Mouse (Mus musculus) megakaryocyte progenitor cell, adult 5-6 weeks (primary cell): ENCODE data around the gene Slc8a1. TPM values are rescaled to one million over a fixed set of nuclear protein-coding genes. Genes with fewer than 3 reads are reported as not detected.
A peak's percentile ranks its signal among the peaks of the same experiment; 100 is the strongest.

Experiments used
- ATAC-seq: replicated peaks from 2 replicates; pipeline ENCODE4 v1.8.0; 2016; ENCODE audit warnings: mild to moderate bottlenecking, moderate TSS enrichment, inconsistent platforms; ENCODE audit not compliant: poor library complexity
- total RNA-seq, 2 experiments: library from RNA; stranded (forward) in 1 of 2; stranded (reverse) in 1 of 2; fragments of 157-497, 149-512 nt in 1 of 2; fragments of 200-1000 nt in 1 of 2; gene quantifications; 2 replicates each; pipeline versions ENCODE4 v1.2.3 to v1.2.4; 2015 to 2017

Gene Slc8a1
- total RNA-seq, 2 experiments from 2014 or later, result 4.8 to 5.8 TPM

DNA sequence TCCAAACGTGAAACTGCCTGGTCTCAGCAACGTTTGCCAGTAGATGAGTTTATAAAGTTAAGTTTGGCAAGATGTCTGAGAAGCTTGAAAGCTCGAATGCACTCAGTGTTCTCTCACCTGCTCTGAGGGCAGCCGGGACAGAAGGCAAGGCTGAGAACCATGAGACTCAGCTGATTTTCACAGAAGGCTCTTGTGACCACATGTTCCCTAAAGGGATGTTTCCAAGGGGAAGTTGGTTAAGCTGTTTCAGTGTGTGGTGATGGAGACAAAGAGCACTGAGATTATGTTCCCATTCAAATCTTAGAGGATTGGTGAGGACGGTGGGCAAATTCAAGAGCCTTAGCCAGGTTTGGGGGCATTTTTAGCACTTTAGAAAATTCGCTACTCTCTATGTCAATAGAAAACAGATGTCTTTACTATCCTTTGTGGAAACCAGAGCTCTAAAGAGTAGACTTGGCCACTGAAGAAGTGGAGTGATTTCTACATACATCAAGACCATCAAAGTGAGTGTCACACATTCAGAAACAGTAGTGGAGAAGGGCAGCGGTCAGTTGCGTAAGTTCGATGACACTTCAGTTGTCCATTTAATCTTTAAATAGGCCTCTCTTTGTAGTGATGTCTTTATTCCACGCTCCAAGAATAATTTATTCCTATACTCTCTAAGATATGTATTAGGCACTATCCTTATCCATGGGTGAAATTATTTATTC is 219.7 kb downstream of the Slc8a1 start:
- peak; percentile 88 for ATAC-seq

- no peak for ATAC-seq
These were observed 222.0 kb downstream of the Slc8a1 start for GRCm38 (mm10) chr17:81516155-81516554.

GRCm38 (mm10) chr17:81514022-81514421 is 224.2 kb downstream of the Slc8a1 start:
- ATAC-seq, result no peak

- no peak for ATAC-seq
These were observed 224.7 kb downstream of the Slc8a1 start for GRCm38 (mm10) chr17:81513368-81513958.

- no peak for ATAC-seq
These were observed 233.0 kb downstream of the Slc8a1 start for GRCm38 (mm10) chr17:81505162-81505685.

- no peak for ATAC-seq
These were observed 234.1 kb downstream of the Slc8a1 start for GRCm38 (mm10) chr17:81504040-81504439.

- ATAC-seq, result no peak
These were observed 235.4 kb downstream of the Slc8a1 start for GRCm38 (mm10) chr17:81502732-81503131.

DNA sequence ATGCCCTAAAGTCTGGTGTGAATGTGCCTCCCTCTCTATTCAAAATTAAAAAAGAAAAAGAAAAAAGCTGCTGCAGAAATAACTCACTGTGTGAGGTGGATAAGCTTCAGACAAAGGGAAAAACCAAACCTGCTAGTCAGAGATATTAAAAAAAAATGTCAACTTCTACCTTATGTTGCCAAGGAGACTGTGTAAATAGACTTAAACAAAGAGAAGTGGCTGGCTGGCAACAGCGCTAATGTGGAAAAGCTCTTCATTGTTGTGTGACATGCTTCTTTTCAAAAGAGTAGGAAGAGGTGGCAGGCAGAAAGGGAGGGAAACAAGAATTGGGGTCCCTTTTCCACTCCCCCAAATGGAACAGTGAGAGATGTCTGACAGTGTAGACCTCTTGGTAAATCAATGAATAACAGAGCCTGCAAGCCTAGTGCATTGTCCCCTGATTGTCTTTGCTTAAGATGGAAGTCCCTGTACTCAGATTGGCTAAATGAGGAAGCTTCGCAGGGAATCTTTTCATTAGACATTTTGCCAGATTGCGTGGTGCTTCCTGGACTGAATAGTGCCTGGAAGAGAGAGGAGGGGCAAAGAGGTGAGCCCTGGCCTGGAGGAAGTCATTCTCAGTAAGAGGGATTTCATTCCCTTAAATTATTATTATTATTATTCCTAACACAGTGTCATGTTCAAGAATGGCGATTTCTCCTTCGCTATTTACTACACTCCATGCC is 237.3 kb downstream of the Slc8a1 start:
- ATAC-seq, result peak; percentile 77

- ATAC-seq, result 0 out of 2 replicates have a peak, but pooled peaks have one; percentile 11
These were observed 240.3 kb downstream of the Slc8a1 start for GRCm38 (mm10) chr17:81497919-81498318.

- no peak for ATAC-seq
These were observed 241.6 kb downstream of the Slc8a1 start for GRCm38 (mm10) chr17:81496616-81497015.

GRCm38 (mm10) chr17:81492216-81492865 is 245.8 kb downstream of the Slc8a1 start:
- no peak for ATAC-seq

DNA sequence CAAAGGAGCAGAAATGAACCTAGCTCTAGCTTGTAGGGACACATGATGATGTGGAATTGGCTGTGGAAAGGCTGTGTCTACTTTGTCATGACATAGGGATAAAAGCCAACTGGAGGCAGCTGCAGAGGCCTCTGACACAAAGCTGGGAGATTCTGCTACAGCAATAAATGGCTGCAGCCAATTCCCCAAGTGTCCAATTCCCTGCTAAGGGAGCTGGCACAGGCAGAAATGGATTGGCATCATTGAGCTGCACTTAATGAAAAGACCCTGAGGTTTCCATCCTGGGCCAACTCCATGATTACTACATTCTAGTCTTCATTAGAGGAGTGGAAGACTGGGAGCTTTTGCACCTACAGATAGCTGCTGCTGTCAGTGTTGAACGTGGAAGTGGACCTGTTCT is 251.8 kb downstream of the Slc8a1 start:
- no peak for ATAC-seq

- no peak for ATAC-seq
These were observed 256.2 kb downstream of the Slc8a1 start for GRCm38 (mm10) chr17:81481843-81482490.

GRCm38 (mm10) chr17:81480351-81481161 is 257.6 kb downstream of the Slc8a1 start:
- ATAC-seq, result peak; percentile 87

- ATAC-seq, result peak; percentile 62
These were observed 258.4 kb downstream of the Slc8a1 start for GRCm38 (mm10) chr17:81479807-81480206.

DNA sequence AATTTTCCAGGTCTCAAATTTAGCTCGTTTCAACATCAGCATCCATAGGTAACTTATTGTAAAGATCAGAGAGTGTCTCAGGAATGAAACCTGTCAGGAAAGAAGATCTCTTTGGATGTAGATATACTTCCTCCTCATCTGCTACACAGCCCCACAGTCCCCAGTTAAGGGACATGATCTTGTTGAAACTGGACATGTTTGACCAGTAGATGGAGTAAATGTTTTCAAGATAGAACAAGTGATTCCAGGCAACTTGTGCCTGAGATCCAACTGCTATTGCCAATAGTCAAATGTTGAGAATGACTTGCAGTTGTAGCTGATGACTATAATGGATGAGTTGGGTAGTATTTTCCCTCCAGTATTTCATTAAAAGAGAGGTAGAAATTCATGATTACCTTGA is 260.8 kb downstream of the Slc8a1 start:
- ATAC-seq, result no peak

GRCm38 (mm10) chr17:81473363-81473762 is 264.8 kb downstream of the Slc8a1 start:
- no peak for ATAC-seq

GRCm38 (mm10) chr17:81468941-81469340 is 269.2 kb downstream of the Slc8a1 start:
- 0 out of 2 replicates have a peak, but pooled peaks have one; percentile 17 for ATAC-seq

- peak; percentile 55 for ATAC-seq
These were observed 278.8 kb downstream of the Slc8a1 start for GRCm38 (mm10) chr17:81459379-81459778.

DNA sequence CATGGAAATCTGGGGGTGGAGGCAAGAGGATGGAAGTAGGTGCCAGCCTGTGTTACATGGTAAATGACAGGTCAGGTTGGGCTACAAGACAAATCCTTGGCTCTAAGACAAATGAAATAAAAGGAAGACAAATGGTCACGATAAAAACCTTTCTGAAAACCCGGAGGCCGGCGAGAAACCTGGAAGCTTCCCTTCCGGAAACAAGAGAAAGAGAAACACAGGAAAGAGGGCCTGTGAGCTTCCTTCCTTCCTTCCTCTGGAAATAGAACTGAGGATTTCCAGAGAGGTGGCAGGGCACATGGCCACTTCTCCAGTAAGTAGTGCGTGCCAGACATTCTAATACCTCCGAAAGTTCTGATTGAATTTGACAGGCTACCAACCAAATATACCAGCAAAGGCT is 282.2 kb downstream of the Slc8a1 start:
- no peak for ATAC-seq
